ENCODE assay signal across 17 mouse cellular contexts in genomic region chr14:32022450-32022849, GRCm38 (mm10). TPM values are rescaled to one million over a fixed set of nuclear protein-coding genes. Genes with fewer than 3 reads are reported as not detected.
DNase-seq lines count a peak whose midpoint lies in the region; ATAC-seq lines count a peak whose summit lies in the region.
"Had no signal": no experiment of that assay in that cellular context is flagged by ENCODE, and none has a peak within 500 bp of the region (broad histone marks: within the 10 kb centered on the region; RNA-seq: fewer than 3 reads in every experiment).

No protein-coding gene starts in this region.

- H3K9me3 ChIP-seq in hindbrain, embryonic 12.5 days (replicated peaks), result no peaks in the 10 kb centered on the region
- H3K9me3 ChIP-seq: embryonic facial prominence, embryonic 10.5 days; forebrain, embryonic 10.5 days; limb, embryonic 13.5 days; megakaryocyte, embryonic 14.5 days had no signal

- H3K36me3 ChIP-seq in hindbrain, embryonic 12.5 days, result no peaks in the 10 kb centered on the region
- H3K36me3 ChIP-seq: embryonic facial prominence, embryonic 10.5 days; forebrain, embryonic 10.5 days; limb, embryonic 13.5 days had no signal

- no peak overlapping the region for H3K4me3 ChIP-seq in hindbrain, embryonic 12.5 days
- H3K4me3 ChIP-seq: embryonic facial prominence, embryonic 10.5 days; forebrain, embryonic 10.5 days; limb, embryonic 13.5 days; megakaryocyte, embryonic 14.5 days had no signal

- no peak overlapping the region for H3K27ac ChIP-seq in hindbrain, embryonic 12.5 days
- H3K27ac ChIP-seq: embryonic facial prominence, embryonic 10.5 days; forebrain, embryonic 10.5 days; limb, embryonic 13.5 days had no signal

- no peak for ATAC-seq in hindbrain, embryonic 12.5 days (ENCODE audit: low FRiP score)
- ATAC-seq: Patski had no signal

- no peak overlapping the region for H3K9ac ChIP-seq in hindbrain, embryonic 12.5 days
- H3K9ac ChIP-seq: limb, embryonic 13.5 days had no signal

- no peaks in the 10 kb centered on the region for H3K27me3 ChIP-seq in hindbrain, embryonic 12.5 days
- H3K27me3 ChIP-seq: limb, embryonic 13.5 days; Patski had no signal

- DNase-seq in lung, postnatal 10 days, result peak; percentile 34
- no peak for DNase-seq in lung, postnatal 25 days (ENCODE audit: low spot score)
- DNase-seq in MEL-GATA-1-ER (ENCODE audit: extremely low read depth, low read depth) (peak; percentile 49), liver (peak; percentile 78)
- DNase-seq in naive thymus-derived CD4-positive, alpha-beta T cell, adult 2 months (ENCODE audit: low read depth), result peak; percentile 8
- DNase-seq in left cerebral cortex, adult 8-10 months (ENCODE audit: low spot score in 2 of 2), result no peak
- DNase-seq in layer of hippocampus, adult 9-11 months, result no peak
- DNase-seq: adrenal gland, postnatal 25 days; cerebellum, adult 2 months; gastrocnemius, postnatal 14 days; heart, postnatal 14 days had no signal

- no peak overlapping the region for H3K4me2 ChIP-seq in hindbrain, embryonic 12.5 days (replicated peaks)
- H3K4me2 ChIP-seq: limb, embryonic 13.5 days had no signal

- H3K4me1 ChIP-seq in hindbrain, embryonic 12.5 days, result peaks cover 5% of the 10 kb centered on the region

RNA-seq across cellular contexts. Expression of gene Galnt15, which starts 6.3 kb away (rescaled TPM):
- 1 to 10 TPM; 2.4 to 4.9 (median 4.1) TPM for total RNA-seq in left cerebral cortex, adult 8-10 months (2022)
- polyA plus RNA-seq in hindbrain, embryonic 12.5 days (2016; fragmentation: Nextera tagmentation; extraction: Ambion mirVana), result 0.12 and 0.14 TPM in 2 replicates

Comparison
In these comparisons a context has a peak if more than half of its experiments do, and no peak if none do; other contexts are left out.
1. DNase-seq: peak in lung, postnatal 10 days (single experiment), MEL-GATA-1-ER (single experiment), liver (single experiment) and naive thymus-derived CD4-positive, alpha-beta T cell, adult 2 months (single experiment); none in lung, postnatal 25 days (single experiment), left cerebral cortex, adult 8-10 months (0 of 2) and layer of hippocampus, adult 9-11 months (single experiment).